Mouse (Mus musculus) heart, embryonic 10.5 days (tissue): Measurements from ENCODE around the gene Gh. TPM values are rescaled to one million over a fixed set of nuclear protein-coding genes. Genes with fewer than 3 reads are reported as not detected.

Experiments used
- DNase-seq: peaks from one replicate; pipeline ENCODE4 v3.0.0-alpha.2; 2017; ENCODE audit warnings: low spot score
- H3K27ac ChIP-seq: fragments of 300-500 bp; sonication (generic); 2 replicates; pipeline ENCODE4 v1.5.1; 2016; ENCODE audit warnings: mild to moderate bottlenecking
- H3K27me3 ChIP-seq: fragments of 300-500 bp; sonication (generic); 2 replicates; pipeline ENCODE4 v1.6.1; 2016; ENCODE audit warnings: mild to moderate bottlenecking; ENCODE audit not compliant: poor library complexity, insufficient read depth, severe bottlenecking
- H3K36me3 ChIP-seq: fragments of 300-500 bp; sonication (generic); 2 replicates; pipeline ENCODE4 v1.6.1; 2016; ENCODE audit warnings: mild to moderate bottlenecking, moderate library complexity
- H3K4me1 ChIP-seq: fragments of 300-500 bp; sonication (generic); 2 replicates; pipeline ENCODE4 v1.6.1; 2016; ENCODE audit warnings: mild to moderate bottlenecking
- H3K4me3 ChIP-seq: fragments of 300-500 bp; sonication (generic); 2 replicates; pipeline ENCODE4 v1.5.1; 2016; ENCODE audit warnings: mild to moderate bottlenecking, moderate library complexity
- H3K9me3 ChIP-seq: fragments of 300-500 bp; sonication (generic); 2 replicates; pipeline ENCODE4 v1.6.1; 2016; ENCODE audit warnings: mild to moderate bottlenecking, moderate library complexity
- WGBS: fragments of 180-500 bp; shearing (Covaris S2); methylation state at CpG from one replicate; pipeline ENCODE4 v1.1.7; 2016; 5-methylcytosine and 5-hydroxymethylcytosine counted together
- polyA plus RNA-seq: library from polyadenylated mRNA; unstranded; fragments of >200 nt; fragmentation: Nextera tagmentation; extraction: Ambion mirVana; gene quantifications from 2 replicates; pipeline ENCODE4 v1.2.1, GENCODE M21; 2016

The Gh gene
- polyA plus RNA-seq, 1 experiment from 2014 or later: not detected

- Histone ChIP-seq H3K27ac (no peak overlapping the region), H3K36me3 (no peaks in the 10 kb centered on the region), H3K27me3 (0 out of 2 replicates have a peak, but pooled peaks cover 2% of the 10 kb centered on the region), H3K9me3 (no peaks in the 10 kb centered on the region), H3K4me1 (peaks cover 50% of the 10 kb centered on the region), H3K4me3 (no peak overlapping the region)
- WGBS: 60% methylated on average over 8 of the region's 8 CpGs
- no peak for DNase-seq
Observed at GRCm38 (mm10) chr11:106326475-106326874, 24.8 kb upstream of the Gh start.

GRCm38 (mm10) chr11:106325566-106326206, 24.0 kb upstream of the Gh start:
- DNase-seq: no peak
- 65% methylated on average over 8 of the region's 8 CpGs for WGBS
- Histone ChIP-seq H3K9me3 (no peaks in the 10 kb centered on the region), H3K27me3 (0 out of 2 replicates have a peak, but pooled peaks cover 2% of the 10 kb centered on the region), H3K27ac (peak overlapping the region; percentile 71), H3K36me3 (no peaks in the 10 kb centered on the region), H3K4me1 (peaks cover 50% of the 10 kb centered on the region), H3K4me3 (no peak overlapping the region)

DNA sequence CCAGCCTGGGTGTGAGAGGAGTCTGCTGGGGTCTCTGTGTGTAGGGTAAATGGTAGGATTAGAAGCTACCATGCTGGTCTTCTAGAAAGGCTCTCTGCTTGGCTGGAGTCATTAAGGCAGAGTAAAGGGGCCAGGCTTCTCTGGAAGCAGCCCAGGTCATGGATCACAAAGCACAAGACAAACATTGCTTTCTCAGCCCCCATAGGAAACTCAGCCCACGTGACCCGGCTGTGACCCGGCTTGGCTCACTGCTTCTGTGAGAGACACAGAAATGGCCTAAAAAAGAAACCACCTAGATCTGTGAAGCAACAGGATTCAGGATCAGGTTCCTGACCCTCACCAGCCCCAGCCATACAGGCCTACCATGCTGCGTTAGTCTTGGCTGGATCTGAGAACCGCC, 23.2 kb upstream of the Gh start:
- H3K27me3 ChIP-seq: 0 out of 2 replicates have a peak, but pooled peaks cover 2% of the 10 kb centered on the region

DNA sequence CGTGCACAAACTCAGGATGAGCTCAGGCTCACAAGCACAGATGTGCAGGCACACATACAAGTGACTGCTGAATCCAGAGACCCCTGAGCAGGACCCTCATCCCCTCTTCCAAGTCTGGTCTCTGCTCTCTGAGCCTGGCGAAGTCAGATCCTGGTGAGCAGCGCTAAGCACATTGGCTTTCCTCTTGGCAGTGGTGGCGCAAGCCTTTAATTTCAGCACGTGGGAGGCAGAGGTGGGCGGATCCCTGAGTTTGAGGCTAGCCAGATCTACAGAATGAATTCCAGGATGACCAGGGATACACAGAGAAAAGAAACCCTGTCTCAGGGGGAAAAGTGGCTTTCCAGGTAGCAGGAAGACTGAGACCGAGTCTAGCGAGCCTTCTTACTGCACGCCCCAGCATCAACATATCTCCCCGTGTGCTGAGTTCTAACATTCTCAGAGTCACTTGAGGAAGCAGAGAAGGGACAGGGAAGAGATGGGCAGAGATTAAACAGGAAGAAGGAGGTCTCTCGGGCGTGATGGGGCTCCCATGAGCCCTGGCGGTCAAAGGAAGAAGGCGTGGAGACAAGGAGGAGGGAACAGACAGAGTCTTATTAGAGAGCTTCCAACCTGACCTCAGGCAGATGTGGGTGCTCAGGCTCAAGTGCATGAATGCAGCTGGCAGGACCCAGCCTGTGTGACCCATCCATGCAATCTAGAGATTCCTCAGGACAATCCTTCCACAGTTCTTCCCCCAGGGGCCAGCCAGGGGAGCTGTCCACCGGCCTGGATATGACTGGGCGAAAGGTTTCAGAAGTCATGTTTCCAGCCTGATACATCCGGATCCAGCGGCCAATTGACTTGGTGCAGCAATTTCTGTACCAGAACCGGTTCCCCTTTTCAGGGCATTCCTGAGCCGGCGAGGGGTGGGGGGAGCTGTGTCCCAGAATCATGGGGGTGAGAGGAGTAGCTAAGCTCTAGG, 17.0 kb upstream of the Gh start:
- 70% methylated on average over 21 of the region's 21 CpGs for WGBS

More for the DNA sequence above, 23.2 kb upstream of the Gh start:
- Histone ChIP-seq H3K4me3 (no peak overlapping the region), H3K4me1 (peaks cover 49% of the 10 kb centered on the region), H3K27ac (peak overlapping the region; percentile 71), H3K36me3 (no peaks in the 10 kb centered on the region), H3K9me3 (no peaks in the 10 kb centered on the region)
- DNase-seq: no peak
- 70% methylated on average over 5 of the region's 5 CpGs for WGBS

DNA sequence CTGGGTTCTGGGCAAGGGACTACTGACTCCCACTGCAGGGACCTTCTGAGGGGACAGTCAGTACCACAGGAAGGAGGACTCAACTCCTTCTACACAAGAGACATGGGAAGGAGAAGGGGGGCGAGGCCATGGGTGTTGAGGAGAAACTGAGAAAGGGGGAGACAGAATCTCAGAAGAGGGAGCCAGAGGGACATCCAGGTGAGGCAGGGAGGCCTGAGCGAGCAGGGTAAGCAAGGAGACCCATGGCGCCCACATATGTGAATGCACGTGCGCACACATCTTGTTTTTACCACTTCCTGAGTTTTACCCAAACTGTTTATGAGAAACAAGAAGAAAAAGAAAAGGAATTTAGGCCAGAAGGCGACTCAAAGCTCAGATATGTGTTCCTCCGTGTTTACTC, 16.1 kb upstream of the Gh start:
- 0 out of 2 replicates have a peak, but pooled peaks cover 5% of the 10 kb centered on the region for H3K27me3 ChIP-seq
- DNase-seq: no peak
- 74% methylated on average over 7 of the region's 7 CpGs for WGBS
- no peaks in the 10 kb centered on the region for H3K9me3 ChIP-seq
- H3K4me3 ChIP-seq: no peak overlapping the region
- H3K36me3 ChIP-seq: no peaks in the 10 kb centered on the region
- peaks cover 28% of the 10 kb centered on the region for H3K4me1 ChIP-seq
- H3K27ac ChIP-seq: no peak overlapping the region

More for the DNA sequence above, 17.0 kb upstream of the Gh start:
- no peaks in the 10 kb centered on the region for H3K9me3 ChIP-seq
- no peak overlapping the region for H3K4me3 ChIP-seq
- peaks cover 21% of the 10 kb centered on the region for H3K4me1 ChIP-seq
- no peak for DNase-seq
- no peaks in the 10 kb centered on the region for H3K36me3 ChIP-seq
- H3K27me3 ChIP-seq: 0 out of 2 replicates have a peak, but pooled peaks cover 7% of the 10 kb centered on the region
- H3K27ac ChIP-seq: no peak overlapping the region

DNA sequence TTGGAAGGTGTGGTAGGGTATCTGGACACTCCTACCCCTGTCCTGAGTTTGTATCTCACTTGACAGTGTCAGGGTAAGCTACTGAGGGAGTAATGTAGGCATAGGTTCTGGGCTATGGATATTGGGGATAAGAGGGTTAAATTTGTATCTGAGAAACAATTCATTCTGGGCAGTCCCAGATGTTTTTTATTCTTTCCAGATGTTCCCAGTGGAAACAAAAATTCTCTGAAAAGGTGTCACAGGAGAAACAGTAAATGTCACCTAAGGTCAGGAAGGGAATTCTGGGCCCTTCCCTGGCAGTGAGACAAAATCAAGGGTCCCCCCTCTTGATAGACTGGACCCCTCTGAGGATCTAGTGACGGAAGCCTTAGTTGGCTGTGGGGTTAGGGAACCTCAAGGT, 14.8 kb upstream of the Gh start:
- no peak overlapping the region for H3K27ac ChIP-seq
- no peak for DNase-seq
- 60% methylated on average over 1 of the region's 1 CpGs for WGBS
- H3K36me3 ChIP-seq: no peaks in the 10 kb centered on the region
- H3K4me3 ChIP-seq: no peak overlapping the region
- H3K27me3 ChIP-seq: 0 out of 2 replicates have a peak, but pooled peaks cover 4% of the 10 kb centered on the region
- H3K4me1 ChIP-seq: peaks cover 28% of the 10 kb centered on the region
- H3K9me3 ChIP-seq: no peaks in the 10 kb centered on the region

GRCm38 (mm10) chr11:106314333-106314812, 12.7 kb upstream of the Gh start, which contains the start of gene Cd79b:
TSS of gene Cd79b (minus strand) at chr11:106314762.
- no peak for DNase-seq
- Histone ChIP-seq H3K27ac (0 out of 2 replicates have a peak within 1 kb of the TSS, but pooled peaks have one; percentile 7), H3K4me1 (peaks cover 26% of the 10 kb centered on the region), H3K27me3 (0 out of 2 replicates have a peak, but pooled peaks cover 4% of the 10 kb centered on the region), H3K36me3 (no peaks in the 10 kb centered on the region), H3K9me3 (no peaks in the 10 kb centered on the region), H3K4me3 (no peak within 1 kb of the TSS)
- WGBS: 63% methylated on average over 9 of the region's 9 CpGs

GRCm38 (mm10) chr11:106313533-106313932, 11.9 kb upstream of the Gh start:
- Histone ChIP-seq H3K4me3 (no peak overlapping the region), H3K36me3 (no peaks in the 10 kb centered on the region), H3K27ac (peak overlapping the region; percentile 6; the same call in 1 of the 2 replicates), H3K4me1 (peaks cover 21% of the 10 kb centered on the region), H3K9me3 (no peaks in the 10 kb centered on the region), H3K27me3 (0 out of 2 replicates have a peak, but pooled peaks cover 4% of the 10 kb centered on the region)
- no peak for DNase-seq
- WGBS: 59% methylated on average over 5 of the region's 5 CpGs

DNA sequence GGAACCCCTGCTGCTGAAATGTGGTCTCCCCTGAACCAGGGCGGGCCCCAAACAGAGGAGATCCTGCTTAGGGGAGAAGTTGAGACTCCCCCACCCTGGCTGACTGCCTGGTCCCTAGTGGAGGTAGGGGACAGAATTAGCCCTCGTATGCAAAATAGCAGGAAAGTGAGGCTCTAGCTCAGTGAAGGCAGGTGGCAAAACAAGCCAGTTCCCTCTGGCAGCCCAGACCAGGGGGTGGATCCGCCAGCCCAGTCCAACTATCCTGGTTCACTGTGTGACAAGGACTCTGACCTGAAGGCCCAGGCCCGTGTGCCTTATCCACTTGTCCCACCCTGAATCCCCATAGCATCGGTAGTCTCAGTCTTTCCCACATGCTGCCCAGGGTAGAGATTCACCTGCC, 8.5 kb upstream of the Gh start:
- Histone ChIP-seq H3K9me3 (no peaks in the 10 kb centered on the region), H3K4me1 (peaks cover 20% of the 10 kb centered on the region), H3K4me3 (no peak overlapping the region), H3K27ac (0 out of 2 replicates have a peak overlapping the region, but pooled peaks have one; percentile 11), H3K36me3 (no peaks in the 10 kb centered on the region), H3K27me3 (no peaks in the 10 kb centered on the region)
- 74% methylated on average over 5 of the region's 5 CpGs for WGBS
- no peak for DNase-seq

DNA sequence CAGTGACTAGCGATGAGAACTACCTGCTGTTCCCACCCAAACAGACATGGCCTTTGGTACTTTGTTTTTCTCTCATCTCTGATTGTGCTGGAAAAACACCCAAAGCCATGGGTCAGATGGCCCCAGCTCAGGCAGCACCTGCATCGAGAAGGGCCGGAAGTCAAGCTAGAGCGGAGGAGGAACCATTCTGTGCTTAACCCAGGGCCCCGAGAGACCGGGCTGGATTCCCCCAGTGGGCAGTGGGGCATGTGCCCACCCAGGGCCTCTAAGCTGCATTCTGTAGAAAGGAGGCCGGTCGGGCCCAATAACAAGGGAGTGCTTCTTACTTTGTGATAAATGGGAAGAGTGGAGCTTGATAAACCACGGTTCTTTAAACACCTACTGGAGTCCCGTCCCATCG, 6.5 kb upstream of the Gh start:
- Histone ChIP-seq H3K36me3 (no peaks in the 10 kb centered on the region), H3K27ac (no peak overlapping the region), H3K4me3 (no peak overlapping the region), H3K9me3 (no peaks in the 10 kb centered on the region), H3K27me3 (no peaks in the 10 kb centered on the region), H3K4me1 (peaks cover 3% of the 10 kb centered on the region; the same call in 1 of the 2 replicates)
- no peak for DNase-seq
- WGBS: 83% methylated on average over 11 of the region's 11 CpGs

- DNase-seq: no peak
- Histone ChIP-seq H3K9me3 (no peaks in the 10 kb centered on the region), H3K4me1 (0 out of 2 replicates have a peak, but pooled peaks cover 2% of the 10 kb centered on the region), H3K4me3 (no peak overlapping the region), H3K27ac (no peak overlapping the region), H3K27me3 (no peaks in the 10 kb centered on the region), H3K36me3 (no peaks in the 10 kb centered on the region)
- WGBS: 73% methylated on average over 5 of the region's 5 CpGs
Observed at GRCm38 (mm10) chr11:106307432-106307831, 5.8 kb upstream of the Gh start.

DNA sequence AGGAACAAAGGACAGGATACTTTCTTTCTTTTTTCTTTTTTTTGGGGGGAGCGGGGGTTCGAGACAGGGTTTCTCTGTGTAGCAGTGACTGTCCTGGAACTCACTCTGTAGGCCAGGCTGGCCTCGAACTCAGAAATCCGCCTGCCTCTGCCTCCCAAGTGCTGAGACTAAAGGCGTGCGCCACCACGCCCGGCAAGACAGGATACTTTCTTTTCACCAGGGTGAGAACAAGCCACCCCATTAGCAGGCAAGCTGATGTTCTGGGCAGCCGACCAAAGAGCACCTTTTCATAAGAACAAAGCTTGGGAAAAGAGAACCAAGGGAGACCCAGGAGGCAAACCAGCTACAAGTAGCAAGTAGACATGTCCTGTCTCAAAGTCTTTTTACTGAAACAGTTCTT, 5.1 kb upstream of the Gh start:
- H3K27me3 ChIP-seq: 0 out of 2 replicates have a peak, but pooled peaks cover 2% of the 10 kb centered on the region
- no peaks in the 10 kb centered on the region for H3K9me3 ChIP-seq
- no peak for DNase-seq
- H3K4me3 ChIP-seq: no peak overlapping the region
- H3K27ac ChIP-seq: no peak overlapping the region
- WGBS: 85% methylated on average over 9 of the region's 9 CpGs
- H3K4me1 ChIP-seq: 0 out of 2 replicates have a peak, but pooled peaks cover 2% of the 10 kb centered on the region
- H3K36me3 ChIP-seq: no peaks in the 10 kb centered on the region
